Mouse (Mus musculus) MEL (cell line): Measurements from ENCODE around the gene Tldc2. TPM values are rescaled to one million over a fixed set of nuclear protein-coding genes. Genes with fewer than 3 reads are reported as not detected.

Experiments
- DNase-seq: peaks from one replicate; pipeline ENCODE4 v3.0.0; 2011; ENCODE audit warnings: low read depth, low spot score
- H3K27ac ChIP-seq: 2 replicates; pipeline ENCODE4 v1.5.1; 2012; ENCODE audit warnings: low read depth, mild to moderate bottlenecking, control low read depth, low read length, moderate library complexity; ENCODE audit not compliant: control insufficient read depth
- H3K27me3 ChIP-seq, 2 experiments: fragments of 150-350 bp in 1 of 2; sonication (generic) in 1 of 2; 2 replicates each; pipeline ENCODE4 v1.6.1; 2012; ENCODE audit warnings: low read length in 2 of 2, mild to moderate bottlenecking in 2 of 2, improper control_type of control experiment in 1 of 2, moderate library complexity in 1 of 2; ENCODE audit not compliant: insufficient read depth in 2 of 2, control insufficient read depth in 1 of 2
- H3K36me3 ChIP-seq, 2 experiments: 2 replicates each; pipeline ENCODE4 v1.6.1; 2012 to 2014; ENCODE audit warnings: low read length in 2 of 2, improper control_type of control experiment in 1 of 2, inconsistent platforms in 1 of 2, mild to moderate bottlenecking in 1 of 2; ENCODE audit not compliant: insufficient read depth in 2 of 2, control insufficient read depth in 1 of 2
- H3K4me1 ChIP-seq, 2 experiments: fragments of 150-350 bp in 1 of 2; sonication (generic) in 1 of 2; 2 replicates each; pipeline ENCODE4 v1.6.1; 2012; ENCODE audit warnings: low read length in 2 of 2, improper control_type of control experiment in 1 of 2, mild to moderate bottlenecking in 1 of 2; ENCODE audit not compliant: insufficient read depth in 2 of 2, control insufficient read depth in 1 of 2
- H3K4me3 ChIP-seq, 2 experiments: fragments of 150-350 bp in 1 of 2; sonication (generic) in 1 of 2; 2 replicates each; pipeline ENCODE4 v1.5.1; 2012; ENCODE audit warnings: low read depth in 2 of 2, low read length in 2 of 2, mild to moderate bottlenecking in 2 of 2, moderate library complexity in 2 of 2, control low read depth in 1 of 2, improper control_type of control experiment in 1 of 2; ENCODE audit not compliant: control insufficient read depth in 1 of 2, insufficient read depth in 1 of 2
- H3K79me2 ChIP-seq: 2 replicates; pipeline ENCODE4 v1.6.1; 2012; ENCODE audit warnings: mild to moderate bottlenecking, low read length, moderate library complexity; ENCODE audit not compliant: control insufficient read depth, poor library complexity, insufficient read depth
- H3K9ac ChIP-seq: 2 replicates; pipeline ENCODE4 v1.6.1; 2012; ENCODE audit warnings: low read depth, mild to moderate bottlenecking, control low read depth, low read length, moderate library complexity; ENCODE audit not compliant: control insufficient read depth, poor library complexity, severe bottlenecking
- H3K9me3 ChIP-seq: fragments of 150-350 bp; sonication (generic); replicated peaks from 2 replicates; pipeline ENCODE4 v1.6.1; 2012; ENCODE audit warnings: mild to moderate bottlenecking, low read length, improper control_type of control experiment, moderate library complexity; ENCODE audit not compliant: insufficient read depth
- CHD2 ChIP-seq: IDR thresholded peaks from 2 replicates; pipeline ENCODE4 v1.6.1; 2011; ENCODE audit warnings: low read length, improper control_type of control experiment
- CTCF ChIP-seq, 3 experiments: IDR thresholded peaks in 2 of 3; conservative IDR thresholded peaks in 1 of 3; 2 replicates each; pipeline ENCODE4 v1.5.1; 2011 to 2012; ENCODE audit warnings: low read length in 3 of 3, low read depth in 2 of 3, mild to moderate bottlenecking in 2 of 3, improper control_type of control experiment in 1 of 3, inconsistent platforms in 1 of 3, mixed read lengths in 1 of 3, moderate library complexity in 1 of 3; ENCODE audit not compliant: control insufficient read depth in 1 of 3, insufficient read depth in 1 of 3, poor library complexity in 1 of 3, severe bottlenecking in 1 of 3
- E2F4 ChIP-seq: IDR thresholded peaks from 2 replicates; pipeline ENCODE4 v1.6.1; 2011; ENCODE audit warnings: low read depth, low read length, improper control_type of control experiment, borderline replicate concordance
- ELF1 ChIP-seq: IDR thresholded peaks from 2 replicates; pipeline ENCODE4 v1.6.1; 2014; ENCODE audit warnings: low read depth, mild to moderate bottlenecking, inconsistent platforms, low read length, improper control_type of control experiment, moderate library complexity
- EP300 ChIP-seq, 2 experiments: IDR thresholded peaks; 2 replicates each; pipeline ENCODE4 v1.6.1; 2011; ENCODE audit warnings: improper control_type of control experiment in 2 of 2, low read length in 2 of 2, low read depth in 1 of 2, mild to moderate bottlenecking in 1 of 2
- ETS1 ChIP-seq: IDR thresholded peaks from 2 replicates; pipeline ENCODE4 v1.6.1; 2012; ENCODE audit warnings: low read depth, mild to moderate bottlenecking, inconsistent platforms, low read length, improper control_type of control experiment, moderate library complexity
- GABPA ChIP-seq: IDR thresholded peaks from 2 replicates; pipeline ENCODE4 v1.6.1; 2012; ENCODE audit warnings: low read depth, mild to moderate bottlenecking, inconsistent platforms, low read length, improper control_type of control experiment, moderate library complexity
- GATA1 ChIP-seq: IDR thresholded peaks from 2 replicates; pipeline ENCODE4 v1.6.1; 2011; ENCODE audit warnings: low read depth, low read length, improper control_type of control experiment
- KAT2A ChIP-seq: conservative IDR thresholded peaks from 2 replicates; pipeline ENCODE4 v1.6.1; 2012; ENCODE audit warnings: low read depth, low read length, improper control_type of control experiment, inconsistent platforms
- MAFK ChIP-seq: IDR thresholded peaks from 2 replicates; pipeline ENCODE4 v1.6.1; 2011; ENCODE audit warnings: low read depth, mild to moderate bottlenecking, low read length, improper control_type of control experiment, borderline replicate concordance
- MAX ChIP-seq: IDR thresholded peaks from 2 replicates; pipeline ENCODE4 v1.6.1; 2011; ENCODE audit warnings: low read length, improper control_type of control experiment
- MYB ChIP-seq: IDR thresholded peaks from 2 replicates; pipeline ENCODE4 v1.6.1; 2011; ENCODE audit warnings: mild to moderate bottlenecking, low read depth, low read length, improper control_type of control experiment
- NRF1 ChIP-seq: IDR thresholded peaks from 2 replicates; pipeline ENCODE4 v1.6.1; 2014; ENCODE audit warnings: low read depth, mild to moderate bottlenecking, inconsistent platforms, low read length, improper control_type of control experiment, moderate library complexity; ENCODE audit not compliant: poor library complexity, insufficient read depth, severe bottlenecking
- POLR2A ChIP-seq, 2 experiments: IDR thresholded peaks; 2 replicates each; pipeline ENCODE4 v1.6.1; 2011 to 2012; ENCODE audit warnings: low read length in 2 of 2, mild to moderate bottlenecking in 2 of 2, control low read depth in 1 of 2, improper control_type of control experiment in 1 of 2, low read depth in 1 of 2, moderate library complexity in 1 of 2; ENCODE audit not compliant: control insufficient read depth in 1 of 2, insufficient read depth in 1 of 2, poor library complexity in 1 of 2
- POLR2AphosphoS2 ChIP-seq: IDR thresholded peaks from 2 replicates; pipeline ENCODE4 v1.6.1; 2011; ENCODE audit warnings: low read length, improper control_type of control experiment
- RAD21 ChIP-seq: IDR thresholded peaks from 2 replicates; pipeline ENCODE4 v1.6.1; 2011; ENCODE audit warnings: mild to moderate bottlenecking, low read depth, low read length, improper control_type of control experiment
- RCOR1 ChIP-seq: IDR thresholded peaks from 2 replicates; pipeline ENCODE4 v1.6.1; 2012; ENCODE audit warnings: low read depth, mild to moderate bottlenecking, inconsistent platforms, low read length, improper control_type of control experiment
- SIN3A ChIP-seq: IDR thresholded peaks from 2 replicates; pipeline ENCODE4 v1.6.1; 2012; ENCODE audit warnings: low read length, improper control_type of control experiment, inconsistent platforms
- SMC3 ChIP-seq: IDR thresholded peaks from 2 replicates; pipeline ENCODE4 v1.6.1; 2011; ENCODE audit warnings: low read depth, low read length, improper control_type of control experiment
- TBP ChIP-seq: IDR thresholded peaks from 2 replicates; pipeline ENCODE4 v1.8.0; 2011; ENCODE audit warnings: low read depth, low read length, improper control_type of control experiment
- USF1 ChIP-seq: IDR thresholded peaks from 2 replicates; pipeline ENCODE4 v1.6.1; 2014; ENCODE audit warnings: low read depth, mild to moderate bottlenecking, inconsistent platforms, low read length, improper control_type of control experiment, moderate library complexity
- USF2 ChIP-seq, 2 experiments: IDR thresholded peaks; 2 replicates each; pipeline ENCODE4 v1.6.1; 2011 to 2012; ENCODE audit warnings: improper control_type of control experiment in 2 of 2, low read length in 2 of 2, borderline replicate concordance in 1 of 2, inconsistent platforms in 1 of 2, low read depth in 1 of 2, mild to moderate bottlenecking in 1 of 2; ENCODE audit not compliant: insufficient read depth in 1 of 2
- ZC3H11A ChIP-seq: IDR thresholded peaks from 2 replicates; pipeline ENCODE4 v1.6.1; 2012; ENCODE audit warnings: low read depth, mild to moderate bottlenecking, inconsistent platforms, low read length, improper control_type of control experiment
- ZMIZ1 ChIP-seq: IDR thresholded peaks from 2 replicates; pipeline ENCODE4 v1.6.1; 2012; ENCODE audit warnings: low read depth, mild to moderate bottlenecking, inconsistent platforms, low read length, improper control_type of control experiment, moderate library complexity
- polyA plus RNA-seq, 2 experiments: library from polyadenylated mRNA; stranded (reverse) in 1 of 2; unstranded in 1 of 2; fragments of >175 nt in 1 of 2; fragments of >200 nt in 1 of 2; gene quantifications; 2 replicates each; pipeline versions ENCODE4 v1.2.1 to v1.2.4; 2012; ENCODE audit warnings: low replicate concordance in 2 of 2, low read depth in 1 of 2; ENCODE audit not compliant: insufficient read length in 2 of 2, insufficient read depth in 1 of 2, missing spikeins in 1 of 2
- total RNA-seq: library from RNA; depleted of rRNA; stranded (reverse); fragments of 300-350 nt; gene quantifications from 2 replicates; pipeline ENCODE4 v1.2.3, GENCODE M21; 2012

Gene Tldc2
- total and polyA plus RNA-seq, 3 experiments, result not detected

- no peaks in the 10 kb centered on the region for H3K27me3 ChIP-seq
- H3K79me2 ChIP-seq, result peaks cover 5% of the 10 kb centered on the region
- no peak for TF ChIP-seq E2F4
- no peak for TF ChIP-seq POLR2A (IDR thresholded peaks at IDR 0.05; ENCODE audit: control insufficient read depth in 1 of 2, insufficient read depth in 1 of 2, low read depth in 1 of 2, low read length in 2 of 2, poor library complexity in 1 of 2)
- peaks cover 0 to 14% of the 10 kb centered on the region in 2 experiments; a peak in 2 of 4 replicates for H3K36me3 ChIP-seq
- peaks cover 8 to 16% of the 10 kb centered on the region in 2 experiments for H3K4me1 ChIP-seq
- no peaks in the 10 kb centered on the region for H3K9me3 ChIP-seq
- no peak overlapping the region for H3K9ac ChIP-seq
- no peak overlapping the region for H3K4me3 ChIP-seq
- no peak overlapping the region for H3K27ac ChIP-seq
- DNase-seq, result no peak
Measured at GRCm38 (mm10) chr2:157127370-157127769, 40.5 kb downstream of the Tldc2 start.

GRCm38 (mm10) chr2:157128072-157128471 lies 41.2 kb downstream of the Tldc2 start:
- no peak overlapping the region for H3K4me3 ChIP-seq
- no peaks in the 10 kb centered on the region for H3K9me3 ChIP-seq
- H3K27me3 ChIP-seq, result no peaks in the 10 kb centered on the region
- peaks cover 9% of the 10 kb centered on the region for H3K79me2 ChIP-seq
- TF ChIP-seq KAT2A (no peak), ZMIZ1 (no peak), CHD2 (no peak), SMC3 (no peak), CTCF (IDR thresholded peaks at IDR 0.05 in 2 of 3, conservative IDR thresholded peaks at IDR 0.05 in 1 of 3; ENCODE audit: control insufficient read depth in 1 of 3, insufficient read depth in 1 of 3, low read depth in 2 of 3, low read length in 3 of 3, poor library complexity in 1 of 3, severe bottlenecking in 1 of 3) (0 out of 6 replicates have a peak, but pooled peaks of 1 of the 3 experiments have one; percentile 8), RAD21 (peak; percentile 10), MAX (no peak)
- TF ChIP-seq, all 39 proteins: peak for 2
- no peak for DNase-seq
- H3K27ac ChIP-seq, result no peak overlapping the region
- H3K36me3 ChIP-seq, result peaks cover 0 to 20% of the 10 kb centered on the region in 2 experiments; a peak in 2 of 4 replicates
- H3K9ac ChIP-seq, result no peak overlapping the region
- peaks cover 13 to 18% of the 10 kb centered on the region in 2 experiments for H3K4me1 ChIP-seq

DNA sequence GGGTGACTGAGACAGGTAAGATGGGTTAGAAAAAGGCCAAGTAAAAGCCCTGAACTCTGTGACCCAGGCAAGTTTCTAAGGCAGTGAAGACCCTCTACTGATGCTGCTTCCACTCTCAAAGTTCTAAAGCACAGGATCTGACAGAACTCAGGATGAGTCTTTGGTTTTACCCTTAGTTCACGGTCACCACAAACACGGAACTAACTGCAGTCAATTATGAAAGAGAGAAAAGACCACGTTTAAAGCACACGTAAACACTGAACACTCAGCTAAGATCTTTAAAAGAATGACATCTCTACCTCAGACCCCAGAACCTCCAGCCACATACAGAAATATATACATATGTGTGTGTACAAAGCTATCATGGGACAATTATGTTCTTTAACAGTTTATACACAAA lies 42.2 kb downstream of the Tldc2 start:
- Histone ChIP-seq H3K9me3 (no peaks in the 10 kb centered on the region), H3K36me3 (peaks cover 0 to 24% of the 10 kb centered on the region in 2 experiments; a peak in 2 of 4 replicates), H3K27ac (no peak overlapping the region)
- no peak for DNase-seq
- TF ChIP-seq SMC3 (no peak), USF1 (no peak), EP300 (IDR thresholded peaks at IDR 0.05; ENCODE audit: low read depth in 1 of 2, low read length in 2 of 2) (no peak), GABPA (no peak), SIN3A (no peak), NRF1 (no peak), MAX (no peak), E2F4 (no peak), USF2 (IDR thresholded peaks at IDR 0.05; ENCODE audit: borderline replicate concordance in 1 of 2, insufficient read depth in 1 of 2, low read depth in 1 of 2, low read length in 2 of 2) (no peak), MYB (no peak), TBP (no peak), RCOR1 (no peak), MAFK (no peak), ELF1 (no peak), ZC3H11A (no peak), GATA1 (no peak), POLR2AphosphoS2 (no peak), ETS1 (no peak), ZMIZ1 (no peak)
- TF ChIP-seq, all 39 proteins: peak for 0
- Histone ChIP-seq H3K27me3 (no peaks in the 10 kb centered on the region), H3K9ac (no peak overlapping the region), H3K4me3 (no peak overlapping the region), H3K79me2 (peaks cover 12% of the 10 kb centered on the region), H3K4me1 (peaks cover 18 to 20% of the 10 kb centered on the region in 2 experiments)
